Mouse (Mus musculus) adrenal gland, postnatal 10 days (tissue): ENCODE measurements around the gene Tlcd2. TPM values are rescaled to one million over a fixed set of nuclear protein-coding genes. Genes with fewer than 3 reads are reported as not detected.

Experiments
- DNase-seq: peaks from one replicate; pipeline ENCODE4 v3.0.0; 2021; ENCODE audit warnings: mixed read lengths
- long read RNA-seq, 2 experiments: library from polyadenylated mRNA; stranded (forward); transcript quantifications; one replicate each; pipeline ENCODE4 v2.0.0; 2021
- total RNA-seq, 2 experiments: library from RNA; stranded (reverse); gene quantifications; 2 replicates each; pipeline ENCODE4 v1.2.3; 2021

Tlcd2 gene
- total RNA-seq: 10 to 100 TPM; 20.9 to 24.6 TPM
- long read RNA-seq, experiment 1, partial matches to known transcripts: 9 of 24 reads
- long read RNA-seq, experiment 1, other reads (novel, unspliced or antisense): 8 of 24 reads
- long read RNA-seq, experiment 2, partial matches to known transcripts: 6 of 10 reads
- long read RNA-seq, experiment 2, other reads (novel, unspliced or antisense): 4 of 10 reads

DNA sequence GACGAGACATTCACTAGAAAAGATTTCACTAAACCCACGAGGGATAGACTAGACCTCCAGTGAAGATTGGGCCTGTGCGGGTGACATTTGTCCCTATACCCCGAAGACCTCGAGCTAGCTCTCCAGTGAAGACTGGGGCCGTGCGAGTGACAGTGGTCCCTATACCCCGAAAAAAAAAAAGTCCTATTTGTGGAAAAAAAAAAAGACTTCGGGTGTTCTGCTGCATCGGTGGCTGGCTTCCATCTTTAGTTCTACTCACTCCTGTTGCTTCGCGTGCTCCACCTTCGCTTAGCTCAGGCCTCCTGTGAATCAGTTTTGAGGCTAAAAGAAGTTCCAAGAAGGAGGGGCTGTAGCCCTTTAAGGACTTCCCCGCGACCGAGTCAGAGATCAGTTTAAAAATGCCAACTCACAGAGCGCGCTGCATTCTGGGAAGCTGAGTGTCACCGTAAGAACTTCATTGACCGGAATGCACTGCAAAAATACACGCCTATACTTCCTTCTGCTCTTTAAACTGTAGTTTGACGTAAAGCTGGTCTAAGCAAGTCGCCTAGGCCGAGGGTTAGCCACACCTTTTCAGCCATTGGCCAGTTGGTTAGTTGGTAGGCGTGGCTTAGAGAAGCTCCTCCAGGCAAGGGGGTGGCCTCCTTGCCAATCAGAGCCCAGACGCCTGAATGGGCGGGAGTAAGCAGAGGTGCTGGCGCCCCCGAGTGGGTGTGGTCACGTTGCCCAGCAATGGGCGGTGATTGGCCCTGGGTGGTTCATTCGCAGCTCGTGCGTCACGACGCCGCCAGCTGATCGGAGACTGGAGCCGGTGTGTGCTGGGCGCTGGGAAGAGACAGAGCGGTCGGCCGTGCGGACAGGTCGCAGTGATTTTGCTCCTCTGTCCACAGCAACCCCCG lies at the start of gene Tlcd2:
Tlcd2 (plus strand) TSS at position 872 of the 899 bp plus-strand sequence.
- peak; percentile 99 for DNase-seq

DNA sequence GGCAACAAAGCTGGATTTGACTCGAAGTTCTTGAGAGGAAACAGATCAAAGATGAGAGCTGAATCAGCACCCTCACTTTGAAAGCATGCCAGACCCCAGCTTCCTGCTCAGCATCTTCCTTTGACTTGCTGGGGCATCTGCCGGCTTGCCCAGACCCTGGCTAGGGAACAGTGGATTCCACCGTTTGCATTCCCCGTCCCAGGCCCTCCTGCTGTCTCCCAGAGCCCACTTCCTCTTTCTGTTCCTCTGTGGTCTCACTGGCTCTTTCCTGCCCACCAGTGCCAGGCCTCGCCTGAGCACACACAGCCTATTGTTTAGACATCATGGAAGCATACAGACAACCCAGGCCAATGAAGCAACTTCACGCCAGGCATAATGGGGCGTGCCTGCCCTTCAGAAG lies 46.4 kb upstream of the Tlcd2 start:
- no peak for DNase-seq

DNA sequence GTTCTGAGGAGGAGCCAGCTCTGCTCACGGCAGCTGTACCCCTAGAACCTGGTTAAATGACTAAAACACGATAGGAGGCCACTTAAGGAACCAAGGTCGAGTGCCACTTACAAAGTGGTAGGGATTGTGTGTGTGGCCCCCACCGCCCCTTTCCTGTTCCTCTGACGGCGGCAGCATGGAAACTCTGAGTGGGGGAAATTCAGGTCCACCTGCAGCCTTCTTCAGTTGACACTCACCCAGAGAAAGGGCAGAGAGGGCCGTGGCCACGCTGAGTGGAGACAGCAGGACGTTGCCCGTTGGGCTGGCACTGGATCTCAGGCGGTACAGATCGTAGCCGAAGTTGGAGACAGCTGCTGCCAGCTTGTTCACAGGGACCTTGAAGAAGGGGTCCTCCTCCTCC lies 45.5 kb upstream of the Tlcd2 start:
- no peak for DNase-seq

DNA sequence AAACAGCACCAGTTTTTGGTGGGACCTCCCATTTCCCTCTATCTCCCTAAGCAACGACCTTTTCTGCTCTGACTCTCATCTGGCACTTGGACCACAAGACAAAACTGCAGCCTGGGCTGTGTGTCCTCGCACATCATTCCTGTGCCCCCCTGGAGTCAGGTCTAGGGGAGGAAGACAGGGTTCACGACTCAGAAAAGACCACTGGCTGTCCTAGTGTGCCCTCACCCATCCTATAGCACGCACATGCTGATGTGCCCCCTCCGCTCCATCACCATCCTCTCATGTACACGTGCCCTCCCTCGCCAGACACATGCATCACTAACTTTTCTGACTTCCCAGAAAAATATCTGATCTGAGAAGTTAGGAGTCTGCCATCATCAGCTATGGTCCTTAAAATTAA lies 41.5 kb upstream of the Tlcd2 start:
- no peak for DNase-seq

DNA sequence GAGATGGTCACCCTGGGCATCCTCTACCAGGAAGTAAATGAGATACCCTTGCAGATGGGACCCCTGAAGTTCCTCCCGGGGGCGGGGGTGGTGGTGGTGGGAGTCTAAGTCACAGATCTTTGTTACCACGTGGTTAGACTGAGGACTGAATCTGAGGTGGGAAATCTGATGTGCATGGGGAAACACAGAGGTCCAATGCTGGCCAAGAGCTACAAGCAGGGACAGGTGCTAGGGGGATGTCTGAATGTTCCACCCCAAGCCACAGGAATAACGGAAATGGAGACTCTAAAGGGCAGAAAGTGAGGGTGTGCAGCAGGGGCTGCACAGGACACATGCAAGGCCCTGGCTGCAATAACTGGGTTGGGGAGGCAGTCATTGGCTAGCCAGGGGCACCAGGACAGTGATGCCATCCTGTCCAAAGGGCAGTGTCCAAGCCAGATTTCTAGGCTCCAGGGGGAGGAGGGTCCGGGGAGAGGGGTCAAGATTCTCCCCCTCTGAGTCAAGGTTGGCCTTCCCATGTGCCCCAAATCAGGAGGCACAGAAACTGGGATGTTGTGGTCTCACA lies 40.6 kb upstream of the Tlcd2 start:
- DNase-seq: no peak

DNA sequence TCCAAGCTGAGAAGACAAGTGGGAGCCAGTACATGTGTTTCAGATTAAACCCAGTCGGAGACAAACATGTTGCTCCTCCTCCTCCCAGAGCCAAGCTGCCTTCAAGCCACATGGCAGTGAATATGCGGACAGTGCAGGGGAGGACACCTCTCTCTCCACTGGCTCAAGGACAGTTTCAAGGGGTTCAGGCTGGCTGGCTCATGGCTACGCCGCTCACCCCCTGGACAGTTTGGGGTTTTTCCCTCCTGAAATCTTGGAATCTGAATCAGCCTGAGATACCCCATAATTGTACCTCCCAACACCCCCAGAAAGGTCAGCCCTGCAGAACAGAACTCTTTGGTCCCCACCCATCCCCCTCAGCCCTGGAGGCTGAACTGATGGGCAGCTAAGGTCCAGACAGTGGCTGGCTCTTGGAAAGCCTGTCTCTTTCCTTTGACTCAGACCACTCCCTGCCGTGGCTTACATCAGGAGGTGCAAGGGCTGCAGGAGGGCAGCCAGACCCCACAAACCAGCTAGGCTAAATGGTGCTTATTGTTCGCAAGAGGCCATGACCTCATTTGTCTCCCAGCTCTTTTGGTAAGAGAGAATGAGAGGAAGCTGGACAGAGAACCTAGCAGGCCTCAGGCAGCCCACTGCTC lies 40.0 kb upstream of the Tlcd2 start:
- peak; percentile 27 for DNase-seq

DNA sequence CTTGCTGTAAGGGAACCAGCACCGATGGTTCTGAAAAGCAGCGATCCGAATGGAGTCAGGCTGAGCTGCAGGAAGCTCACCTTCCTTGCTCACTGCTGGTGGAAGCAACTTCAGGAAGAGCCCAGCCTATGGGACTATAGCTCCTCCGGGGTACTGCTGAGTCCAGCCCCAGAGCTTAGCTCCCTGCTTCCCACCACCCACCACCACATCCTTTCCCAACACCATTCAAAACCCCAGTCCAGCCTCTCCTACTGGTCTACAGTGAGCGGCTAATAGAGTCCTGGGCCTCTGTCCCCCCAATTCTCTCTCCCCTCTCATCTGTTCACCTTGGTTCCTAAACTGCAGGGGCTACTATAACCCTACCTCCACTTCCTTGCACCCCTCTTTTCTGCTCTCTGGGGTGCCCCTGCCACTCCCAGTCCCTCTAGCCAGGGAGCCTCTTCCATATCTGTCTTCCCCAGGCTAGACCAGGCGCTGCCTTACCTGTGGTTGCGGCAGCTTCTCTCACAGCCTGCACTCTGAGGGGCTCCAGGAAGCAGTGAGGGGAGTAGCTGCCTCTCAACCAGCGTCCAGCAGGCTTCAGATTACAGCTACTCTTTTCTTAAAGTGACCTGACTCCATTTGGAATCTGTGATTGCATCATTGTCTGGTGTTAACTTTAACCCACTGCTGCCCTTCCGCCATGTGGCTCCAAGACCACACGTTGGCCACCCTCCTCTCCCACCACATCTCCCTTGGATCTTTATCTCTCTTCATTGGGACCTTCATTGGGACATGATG lies 39.3 kb upstream of the Tlcd2 start, which contains the start of gene Serpinf1:
Serpinf1 (minus strand) TSS at position 689 of the 780 bp plus-strand sequence.
- no peak for DNase-seq

DNA sequence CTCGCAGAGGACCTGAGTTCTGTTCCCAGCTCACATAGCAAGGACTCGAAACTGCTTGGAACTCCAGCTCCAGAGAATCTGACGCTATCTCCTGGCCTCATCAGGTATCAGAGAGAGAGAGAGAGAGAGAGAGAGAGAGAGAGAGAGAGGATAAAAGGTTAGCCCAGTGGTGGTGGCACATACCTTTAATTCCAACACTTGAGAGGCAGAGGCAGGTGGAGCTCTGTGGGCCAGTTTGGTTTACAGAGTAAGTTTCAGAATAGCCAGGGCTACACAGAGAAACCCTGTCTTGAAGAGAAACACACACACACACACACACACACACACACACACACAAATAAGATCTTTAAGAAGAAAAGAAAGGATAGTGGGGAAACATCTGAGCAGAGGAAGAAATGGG lies 38.4 kb upstream of the Tlcd2 start:
- DNase-seq: no peak

DNA sequence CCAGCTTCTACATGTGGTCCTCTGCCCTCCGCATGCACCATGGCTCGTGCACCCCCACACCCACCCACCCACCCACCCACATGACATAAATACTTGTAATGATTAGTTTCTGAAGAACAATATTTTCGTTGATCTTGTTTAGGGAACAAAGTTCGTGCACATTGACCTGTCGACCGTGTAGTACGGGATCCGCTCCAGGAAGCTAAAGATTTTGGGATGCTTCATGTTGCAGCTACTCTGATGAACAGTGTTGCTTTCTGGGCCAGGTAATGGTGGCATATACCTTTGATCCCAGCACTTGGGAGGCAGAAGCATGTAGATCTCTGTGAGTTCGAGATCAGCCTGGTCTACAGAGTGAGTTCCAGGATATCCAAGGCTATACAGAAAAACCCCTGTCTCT lies 37.5 kb upstream of the Tlcd2 start:
- DNase-seq: no peak

DNA sequence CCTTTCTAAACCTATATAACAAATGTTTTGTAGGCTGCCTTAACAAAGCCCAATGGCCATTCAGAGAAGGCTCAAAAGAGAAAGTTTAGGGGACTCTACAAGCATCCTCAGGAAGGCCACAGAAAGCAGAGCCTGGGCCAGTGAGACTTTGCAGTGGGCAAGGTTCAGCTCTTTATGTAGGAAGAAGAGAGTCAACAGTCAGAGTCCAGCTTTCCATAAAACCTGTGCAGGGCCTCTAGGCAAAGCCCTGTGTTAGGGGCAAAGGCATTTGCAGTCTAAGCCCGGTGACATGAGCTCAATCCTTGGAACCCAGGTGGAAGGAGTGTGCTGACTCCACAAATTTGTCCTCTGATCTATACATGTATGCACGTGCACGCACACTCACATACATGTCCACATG lies 37.1 kb upstream of the Tlcd2 start:
- DNase-seq: no peak

DNA sequence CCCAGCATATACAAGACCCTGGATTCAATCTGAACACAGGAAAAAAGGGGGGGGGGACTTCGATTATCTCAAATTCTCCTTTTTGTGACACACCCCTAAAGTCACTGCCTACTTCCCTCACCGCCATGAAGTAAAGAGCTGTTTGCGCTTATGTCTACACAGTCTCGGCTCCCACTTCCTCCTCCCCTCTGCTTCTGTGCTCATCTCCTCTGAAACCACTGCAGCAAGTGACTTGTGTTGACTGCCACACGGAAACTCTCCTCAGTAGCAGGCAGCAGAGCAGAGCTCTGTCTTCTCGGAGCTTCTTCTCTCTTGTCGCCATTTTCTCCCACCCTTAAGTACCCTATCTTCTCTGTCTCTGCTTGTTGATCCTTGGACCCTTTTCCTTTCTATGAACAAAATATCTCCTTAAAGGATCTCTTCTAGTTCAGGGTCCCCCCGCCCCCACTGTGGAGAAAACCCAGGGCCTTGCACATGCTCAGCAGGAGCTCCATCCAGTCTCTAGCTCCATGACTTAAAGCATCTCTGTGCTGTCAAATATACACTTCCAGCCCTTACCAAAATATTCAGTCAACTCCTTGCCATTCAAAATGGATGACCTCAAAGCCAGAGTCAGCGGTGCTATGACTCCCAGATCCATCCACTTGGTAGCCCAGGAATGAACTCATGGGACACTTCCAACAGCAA lies 32.4 kb upstream of the Tlcd2 start:
- DNase-seq: no peak

DNA sequence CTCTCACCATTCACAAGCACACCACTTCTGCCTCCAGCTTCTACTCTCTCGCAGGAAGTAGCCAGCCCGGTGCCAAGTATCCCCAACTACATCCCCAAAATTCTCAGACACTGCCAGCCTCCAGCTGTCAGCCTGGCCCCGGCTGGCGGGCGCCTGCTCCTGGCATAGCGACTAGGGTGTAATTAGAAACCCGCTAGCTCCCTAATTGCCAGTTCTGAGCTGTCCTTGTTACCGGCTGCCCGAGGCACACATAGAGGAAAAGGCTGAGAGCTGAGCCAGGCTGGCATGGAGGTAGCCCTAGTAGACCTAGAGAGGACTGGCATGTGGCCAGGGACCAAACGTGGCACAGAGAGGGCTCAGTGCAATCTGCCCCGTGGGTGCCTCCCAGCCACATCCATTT lies 30.2 kb upstream of the Tlcd2 start:
- peak; percentile 55 for DNase-seq

DNA sequence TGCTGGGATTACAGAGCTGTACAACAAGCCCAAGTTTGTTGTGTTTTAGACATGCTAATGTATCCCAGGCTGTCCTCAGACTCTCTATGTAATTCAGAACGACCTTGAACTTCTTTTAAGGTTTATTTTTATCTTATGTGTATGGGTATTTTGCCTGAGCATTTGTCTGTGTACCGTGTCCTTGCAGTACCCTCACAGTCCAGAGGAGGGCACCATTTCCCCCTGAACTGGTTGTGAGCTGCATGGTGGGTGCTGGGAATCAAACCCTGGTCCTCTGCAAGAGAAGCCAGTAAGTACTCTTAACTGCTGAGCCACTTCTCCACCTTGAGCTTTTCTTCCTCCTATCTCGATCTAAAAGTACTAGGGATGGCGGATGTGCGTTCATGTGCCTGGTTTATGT lies 27.4 kb upstream of the Tlcd2 start:
- DNase-seq: no peak

DNA sequence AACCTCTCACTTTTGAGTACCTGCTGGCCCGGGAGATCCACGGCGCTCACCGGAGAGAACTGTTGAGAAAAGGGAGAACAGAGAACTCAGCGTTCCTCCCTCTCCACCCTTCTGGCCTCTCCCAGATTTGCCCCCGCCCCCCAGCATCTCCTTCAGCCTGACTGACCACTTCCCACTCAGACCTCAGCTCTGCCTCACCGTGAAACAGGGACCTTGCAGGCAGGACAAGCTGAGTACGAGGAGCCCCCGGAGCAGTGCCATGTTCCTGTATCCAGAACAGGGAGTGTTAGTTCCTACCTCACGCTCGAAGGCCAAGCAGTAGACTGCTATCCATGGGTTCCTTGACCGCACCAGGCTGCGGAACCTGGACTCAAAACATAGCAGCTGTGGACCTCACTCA lies 23.3 kb upstream of the Tlcd2 start:
- no peak for DNase-seq

DNA sequence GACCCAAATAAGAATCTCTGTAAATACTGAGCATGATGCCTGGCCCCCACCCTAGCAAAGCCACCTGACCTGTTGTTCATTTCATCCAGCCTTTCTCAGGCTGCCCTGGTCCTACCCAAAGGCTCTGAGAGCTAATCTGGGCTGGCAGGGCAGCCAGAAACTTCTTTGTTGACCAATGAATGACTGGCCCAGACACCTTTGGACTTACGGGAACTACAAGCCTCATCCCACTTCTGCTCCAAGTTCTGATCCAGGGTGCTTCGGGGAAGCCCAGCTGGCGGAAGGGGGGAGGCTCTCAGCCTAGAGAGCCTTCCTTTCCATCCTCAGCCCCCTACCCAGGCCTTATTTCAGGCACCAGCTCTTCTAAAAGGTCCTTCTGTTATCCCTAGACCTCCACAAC lies 22.7 kb upstream of the Tlcd2 start:
- DNase-seq: no peak

DNA sequence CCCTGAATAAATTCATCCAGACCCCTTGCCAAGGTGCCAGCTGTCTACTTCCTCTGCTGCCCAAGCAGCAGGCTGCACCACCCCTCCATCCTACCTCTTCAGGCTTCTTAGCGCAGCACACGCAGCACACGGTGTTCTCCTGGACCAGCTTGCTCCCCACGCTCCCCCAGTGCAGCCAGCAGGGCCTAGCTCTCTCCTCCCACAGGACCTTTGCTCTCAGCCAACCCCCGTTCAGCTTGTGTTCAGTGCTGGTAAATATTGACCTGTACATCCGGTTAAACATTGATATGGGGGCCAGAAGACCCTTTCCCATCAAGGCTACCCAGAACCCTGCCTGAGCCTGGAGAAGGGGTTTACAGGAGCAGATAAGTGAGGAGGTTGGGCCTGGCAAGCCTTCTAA lies 22.2 kb upstream of the Tlcd2 start, which contains the start of gene Serpinf2:
Serpinf2 (minus strand) TSS at position 229 of the 400 bp plus-strand sequence.
- no peak for DNase-seq

DNA sequence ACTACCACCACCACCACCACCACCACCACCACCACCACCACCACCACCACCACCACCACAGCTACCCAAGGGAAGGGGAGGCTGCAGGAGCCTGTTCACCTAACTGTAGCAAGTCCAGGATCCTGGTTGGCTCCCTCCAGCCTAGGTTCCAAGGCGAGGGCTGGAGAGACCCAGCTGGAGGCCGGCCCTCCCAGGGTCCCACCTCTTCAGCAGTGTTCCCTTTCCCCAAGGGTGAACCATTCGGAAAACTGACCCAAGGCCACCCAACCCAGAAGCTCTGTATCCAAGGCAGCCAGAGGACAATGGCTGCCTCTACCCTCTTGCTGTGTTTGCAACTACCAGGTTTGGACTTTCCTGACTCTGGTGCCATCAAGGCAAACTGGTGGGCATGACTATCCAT lies 21.6 kb upstream of the Tlcd2 start:
- no peak for DNase-seq

DNA sequence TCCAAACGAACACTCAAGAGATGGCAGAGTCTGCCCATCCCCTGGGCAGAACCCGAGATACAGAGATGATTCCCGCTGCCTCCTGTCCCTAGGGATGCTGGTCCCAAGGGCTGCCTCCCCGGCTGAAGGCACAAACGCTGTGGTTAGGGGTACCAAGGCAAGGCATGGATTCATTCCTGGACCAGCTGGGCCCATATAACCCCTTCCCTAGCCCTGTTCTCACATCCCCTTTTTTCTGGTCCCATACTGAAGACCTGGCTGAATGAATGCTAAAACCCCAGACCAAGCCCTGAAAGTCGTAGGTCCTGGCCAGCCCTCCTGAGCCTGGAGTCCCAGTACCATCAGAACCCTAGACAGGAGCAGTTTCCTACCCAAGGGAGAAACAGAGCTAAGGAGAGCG lies 20.5 kb upstream of the Tlcd2 start:
- no peak for DNase-seq

DNA sequence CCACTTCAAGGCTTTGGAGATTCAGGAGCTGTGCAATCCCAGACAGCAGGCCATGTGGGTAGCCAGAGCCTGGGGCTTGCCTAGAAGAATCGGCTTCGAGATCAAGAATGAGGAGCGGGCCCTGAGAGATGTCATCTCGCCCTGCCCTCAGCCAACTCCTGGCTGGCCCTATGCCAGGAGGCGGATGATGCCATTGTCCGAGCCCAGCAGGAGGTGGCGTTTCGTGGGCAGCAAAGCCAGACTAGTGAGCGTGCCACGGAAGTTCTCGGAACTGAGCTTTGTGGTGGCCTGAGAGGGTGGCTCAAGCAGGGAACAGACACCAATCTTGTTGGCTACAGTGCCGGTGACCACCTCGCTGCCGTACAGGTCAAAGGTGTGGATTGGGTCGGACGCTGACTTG lies 19.9 kb upstream of the Tlcd2 start:
- DNase-seq: no peak

DNA sequence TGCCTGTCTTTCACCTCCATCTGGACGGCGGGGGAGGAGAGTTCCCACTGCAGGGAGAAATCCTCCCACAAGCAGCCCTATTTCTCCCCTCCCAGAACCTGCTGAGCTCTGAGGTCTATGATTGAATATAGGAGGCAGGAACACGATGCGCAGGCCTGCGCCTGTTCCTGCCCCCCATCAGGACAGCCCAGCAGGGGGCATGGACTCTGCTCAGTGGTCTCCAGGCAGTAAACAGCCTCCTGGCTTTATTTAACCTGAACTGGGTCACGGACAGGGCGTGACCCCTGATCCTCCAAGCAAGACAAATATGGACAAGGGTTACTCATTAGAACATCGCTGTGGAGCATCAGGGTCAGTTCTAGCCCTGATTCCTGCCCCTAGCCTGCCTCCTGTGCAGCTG lies 17.8 kb upstream of the Tlcd2 start:
- DNase-seq: no peak

DNA sequence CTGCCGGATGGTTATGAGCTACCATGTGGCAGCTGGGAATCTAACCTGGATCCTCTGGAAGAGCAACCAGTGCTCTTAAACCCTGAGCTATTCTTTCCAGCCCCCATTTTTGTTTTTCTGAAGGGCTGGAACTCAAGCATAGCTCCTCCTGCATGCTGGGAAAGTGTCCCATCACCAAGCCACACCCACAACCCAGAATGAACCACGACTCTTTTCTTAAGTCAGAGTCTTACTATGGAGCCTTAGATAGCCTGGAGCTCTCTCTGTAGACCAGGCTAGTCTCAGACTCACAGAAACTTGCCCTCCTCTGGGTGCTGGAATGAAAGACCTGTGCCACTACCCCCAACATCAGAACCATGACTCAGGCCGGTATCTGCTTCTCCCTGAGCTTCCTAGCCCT lies 12.9 kb upstream of the Tlcd2 start:
- no peak for DNase-seq

DNA sequence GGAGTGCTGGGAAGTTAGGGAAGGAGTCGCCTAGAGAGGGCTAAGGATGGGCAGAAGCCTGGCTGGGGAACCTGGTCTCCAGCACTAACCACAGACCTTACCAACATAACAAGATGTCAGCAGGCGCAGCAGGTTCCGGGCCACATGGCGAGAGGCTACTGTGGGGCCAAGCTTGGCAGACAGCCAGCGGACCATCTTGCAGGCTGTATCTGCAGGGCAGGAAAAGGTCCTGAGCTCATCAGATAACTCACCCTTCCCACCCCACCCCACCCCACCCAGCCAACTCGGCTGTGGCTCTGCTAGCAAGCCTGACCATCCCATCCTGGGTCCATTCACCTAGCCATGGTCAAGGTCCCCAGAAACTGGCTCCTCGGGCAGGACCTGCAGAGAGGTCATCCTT lies 11.8 kb upstream of the Tlcd2 start:
- no peak for DNase-seq
